Mouse (Mus musculus): ENCODE results near the gene Agpat1.
A peak's percentile ranks its signal among the peaks of the same experiment; 100 is the strongest.

DNA sequence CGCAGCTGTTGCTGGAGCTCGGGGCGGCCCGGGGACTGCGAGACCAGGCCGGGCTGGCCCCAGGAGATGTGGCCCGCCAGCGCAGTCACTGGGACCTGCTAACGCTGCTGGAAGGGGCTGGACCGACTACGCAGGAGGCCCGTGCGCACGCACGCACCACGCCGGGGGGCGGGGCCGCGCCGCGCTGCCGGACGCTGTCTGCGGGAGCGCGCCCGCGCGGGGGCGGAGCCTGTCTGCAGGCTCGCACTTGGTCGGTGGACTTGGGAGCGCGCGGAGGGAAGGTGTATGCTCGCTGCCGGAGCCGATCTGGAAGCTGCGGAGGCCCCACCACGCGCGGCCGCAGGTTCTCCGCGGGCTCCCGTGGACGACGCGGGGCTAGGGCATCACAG lies 16.6 kb upstream of the Agpat1 start:
- peak; percentile 94; the same call in 1 of the 2 replicates for TF ChIP-seq POLR2A (IDR thresholded peaks at IDR 0.05; ENCODE audit: low read depth, low read length)
- TF ChIP-seq CTCF (IDR thresholded peaks at IDR 0.05; ENCODE audit: extremely low read depth, insufficient read length, insufficient replicate concordance, low read depth, low read length): no peak
